Mouse (Mus musculus) lung, embryonic 14.5 days (tissue): ENCODE data around the gene F13b. TPM values are rescaled to one million over a fixed set of nuclear protein-coding genes. Genes with fewer than 3 reads are reported as not detected.

ENCODE experiments used
- ATAC-seq: fragments of 200-750 bp; cut with Nextera tagmentation; 2 replicates; pipeline ENCODE4 v1.8.0; 2017; ENCODE audit warnings: mild to moderate bottlenecking, moderate TSS enrichment, moderate library complexity; ENCODE audit not compliant: insufficient read depth
- DNase-seq: peaks from one replicate; pipeline ENCODE4 v3.0.0-alpha.2; 2015
- H3K27ac ChIP-seq: fragments of 300-500 bp; sonication (generic); 2 replicates; pipeline ENCODE4 v1.5.1; 2014; ENCODE audit warnings: low read depth, mild to moderate bottlenecking, moderate library complexity
- H3K27me3 ChIP-seq: fragments of 300-500 bp; sonication (generic); 2 replicates; pipeline ENCODE4 v1.6.1; 2014; ENCODE audit warnings: low read length, control low read depth; ENCODE audit not compliant: insufficient read depth
- H3K36me3 ChIP-seq: fragments of 300-500 bp; sonication (generic); 2 replicates; pipeline ENCODE4 v1.6.1; 2014; ENCODE audit warnings: control low read depth; ENCODE audit not compliant: insufficient read depth
- H3K4me1 ChIP-seq: fragments of 300-500 bp; sonication (generic); 2 replicates; pipeline ENCODE4 v1.6.1; 2014; ENCODE audit warnings: antibody characterized with exemption, control low read depth; ENCODE audit not compliant: insufficient read depth
- H3K4me2 ChIP-seq: fragments of 300-500 bp; sonication (generic); 2 replicates; pipeline ENCODE4 v1.6.1; 2014; ENCODE audit warnings: mild to moderate bottlenecking
- H3K4me3 ChIP-seq: fragments of 300-500 bp; sonication (generic); 2 replicates; pipeline ENCODE4 v1.5.1; 2014; ENCODE audit warnings: low read depth, low read length
- H3K9ac ChIP-seq: fragments of 300-500 bp; sonication (generic); 2 replicates; pipeline ENCODE4 v1.6.1; 2014
- H3K9me3 ChIP-seq: fragments of 300-500 bp; sonication (generic); 2 replicates; pipeline ENCODE4 v1.6.1; 2016; ENCODE audit warnings: low read depth, low read length, control low read depth
- CTCF ChIP-seq: IDR thresholded peaks from 2 replicates; pipeline ENCODE4 v1.5.1; 2016; ENCODE audit warnings: antibody characterized with exemption, low read depth
- WGBS: fragments of 180-500 bp; shearing (Covaris S2); extraction: QIAGEN DNeasy Blood & Tissue Kit; methylation state at CpG from one replicate; pipeline ENCODE4 v1.1.7; 2014; 5-methylcytosine and 5-hydroxymethylcytosine counted together
- polyA plus RNA-seq: library from polyadenylated mRNA; unstranded; fragments of >200 nt; fragmentation: Nextera tagmentation; extraction: Ambion mirVana; gene quantifications from 2 replicates; pipeline ENCODE4 v1.2.1, GENCODE M21; 2014

Gene F13b
- polyA plus RNA-seq, 1 experiment from 2014 or later: not detected

DNA sequence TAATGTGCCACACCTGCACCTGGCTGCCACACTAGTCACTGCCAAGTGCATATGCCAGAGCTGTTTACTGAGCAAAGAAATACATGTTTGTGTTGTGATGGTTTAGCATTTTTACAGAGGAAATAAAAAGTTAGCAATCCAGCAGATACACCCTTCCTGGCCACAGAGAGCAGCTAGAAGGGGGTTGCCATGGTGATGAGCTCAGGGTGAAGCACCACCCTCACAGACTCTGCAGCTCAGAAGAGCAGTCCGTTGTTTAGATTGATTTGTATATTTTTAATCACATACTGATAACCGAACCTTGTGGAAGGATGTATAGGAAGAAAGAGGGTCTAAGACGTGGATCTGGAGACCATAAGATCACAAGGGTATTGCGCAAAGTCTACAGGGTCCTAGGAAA, 20.4 kb upstream of the F13b start:
- Histone ChIP-seq H3K9ac (no peak overlapping the region), H3K4me3 (no peak overlapping the region), H3K27me3 (no peaks in the 10 kb centered on the region), H3K27ac (no peak overlapping the region), H3K4me2 (no peak overlapping the region), H3K9me3 (no peaks in the 10 kb centered on the region), H3K4me1 (no peaks in the 10 kb centered on the region), H3K36me3 (peaks cover 72% of the 10 kb centered on the region)
- WGBS: 63% methylated on average over 4 of the region's 4 CpGs
- DNase-seq (no peak), ATAC-seq (no peak)
- no peak for TF ChIP-seq CTCF

GRCm38 (mm10) chr1:139494630-139495029, 6.9 kb upstream of the F13b start:
- no peaks in the 10 kb centered on the region for H3K9me3 ChIP-seq
- no peak overlapping the region for H3K9ac ChIP-seq
- H3K4me2 ChIP-seq: no peak overlapping the region
- no peak for TF ChIP-seq CTCF
- H3K36me3 ChIP-seq: peaks cover 45% of the 10 kb centered on the region
- ATAC-seq: no peak
- DNase-seq: no peak
- WGBS: 89% methylated on average over 3 of the region's 3 CpGs
- no peaks in the 10 kb centered on the region for H3K27me3 ChIP-seq
- H3K27ac ChIP-seq: no peak overlapping the region
- H3K4me1 ChIP-seq: no peaks in the 10 kb centered on the region
- H3K4me3 ChIP-seq: no peak overlapping the region

DNA sequence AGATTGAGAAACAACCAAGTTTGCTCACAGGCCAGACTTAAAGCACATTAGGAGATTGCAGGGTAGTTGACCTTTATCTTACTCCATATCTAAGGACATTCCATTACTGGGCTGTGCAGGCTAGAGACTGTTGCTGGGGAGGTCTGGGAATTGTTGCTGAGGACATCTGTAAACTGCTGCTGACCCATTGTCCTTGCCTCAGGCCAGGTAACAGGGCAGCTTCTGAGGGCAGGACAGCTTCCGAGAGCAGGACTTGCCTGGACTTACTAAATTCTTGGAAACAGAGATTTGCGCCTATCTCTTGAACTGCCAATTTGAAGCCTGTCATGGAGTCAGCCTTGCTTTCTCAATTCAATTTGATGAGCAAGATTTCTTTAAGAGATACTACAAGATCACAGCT, 6.1 kb upstream of the F13b start:
- Histone ChIP-seq H3K4me3 (no peak overlapping the region), H3K9ac (no peak overlapping the region), H3K4me2 (no peak overlapping the region), H3K36me3 (peaks cover 38% of the 10 kb centered on the region), H3K27me3 (no peaks in the 10 kb centered on the region), H3K4me1 (no peaks in the 10 kb centered on the region), H3K9me3 (no peaks in the 10 kb centered on the region), H3K27ac (no peak overlapping the region)
- TF ChIP-seq CTCF: no peak
- 85% methylated on average over 2 of the region's 2 CpGs for WGBS
- DNase-seq (no peak), ATAC-seq (no peak)

DNA sequence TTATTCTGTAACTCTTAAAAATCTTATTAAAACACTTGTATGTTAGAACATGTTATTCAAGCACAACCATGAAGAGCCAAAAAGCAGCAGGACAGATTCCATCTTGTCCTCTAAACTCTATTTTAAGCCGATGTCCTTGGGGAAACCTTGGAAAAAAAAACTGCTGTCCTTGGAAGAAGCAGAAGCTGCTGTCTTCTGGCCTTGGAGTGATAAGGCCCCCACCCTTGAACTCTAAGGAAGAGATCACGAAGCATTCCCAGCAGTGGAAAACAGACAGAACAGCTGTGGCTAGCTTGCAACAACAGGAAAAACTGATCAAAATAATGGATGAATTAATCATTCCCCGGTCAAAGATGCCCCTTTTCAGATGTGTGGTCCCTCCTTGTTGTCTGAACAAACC, 5.3 kb upstream of the F13b start:
- H3K9ac ChIP-seq: no peak overlapping the region
- no peak overlapping the region for H3K27ac ChIP-seq
- H3K4me2 ChIP-seq: no peak overlapping the region
- ATAC-seq (no peak), DNase-seq (no peak)
- no peaks in the 10 kb centered on the region for H3K9me3 ChIP-seq
- peaks cover 31% of the 10 kb centered on the region for H3K36me3 ChIP-seq
- H3K27me3 ChIP-seq: no peaks in the 10 kb centered on the region
- H3K4me3 ChIP-seq: no peak overlapping the region
- no peaks in the 10 kb centered on the region for H3K4me1 ChIP-seq
- WGBS: 71% methylated on average over 3 of the region's 3 CpGs
- no peak for TF ChIP-seq CTCF

- TF ChIP-seq CTCF: no peak
- H3K27ac ChIP-seq: no peak overlapping the region
- H3K36me3 ChIP-seq: peaks cover 7% of the 10 kb centered on the region; the same call in 1 of the 2 replicates
- no peak overlapping the region for H3K4me3 ChIP-seq
- H3K9ac ChIP-seq: no peak overlapping the region
- ATAC-seq: no peak
- H3K4me2 ChIP-seq: no peak overlapping the region
- no peaks in the 10 kb centered on the region for H3K9me3 ChIP-seq
- H3K27me3 ChIP-seq: no peaks in the 10 kb centered on the region
- H3K4me1 ChIP-seq: no peaks in the 10 kb centered on the region
- DNase-seq: no peak
Observed at GRCm38 (mm10) chr1:139499751-139500150, 1.8 kb upstream of the F13b start.

GRCm38 (mm10) chr1:139514556-139514955, 13.1 kb downstream of the F13b start:
- H3K27ac ChIP-seq: no peak overlapping the region
- ATAC-seq (no peak), DNase-seq (no peak)
- H3K4me3 ChIP-seq: no peak overlapping the region
- no peaks in the 10 kb centered on the region for H3K4me1 ChIP-seq
- no peaks in the 10 kb centered on the region for H3K36me3 ChIP-seq
- no peak for TF ChIP-seq CTCF
- H3K9ac ChIP-seq: no peak overlapping the region
- WGBS: 80% methylated on average over 12 of the region's 12 CpGs
- no peaks in the 10 kb centered on the region for H3K9me3 ChIP-seq
- H3K27me3 ChIP-seq: no peaks in the 10 kb centered on the region
- no peak overlapping the region for H3K4me2 ChIP-seq

DNA sequence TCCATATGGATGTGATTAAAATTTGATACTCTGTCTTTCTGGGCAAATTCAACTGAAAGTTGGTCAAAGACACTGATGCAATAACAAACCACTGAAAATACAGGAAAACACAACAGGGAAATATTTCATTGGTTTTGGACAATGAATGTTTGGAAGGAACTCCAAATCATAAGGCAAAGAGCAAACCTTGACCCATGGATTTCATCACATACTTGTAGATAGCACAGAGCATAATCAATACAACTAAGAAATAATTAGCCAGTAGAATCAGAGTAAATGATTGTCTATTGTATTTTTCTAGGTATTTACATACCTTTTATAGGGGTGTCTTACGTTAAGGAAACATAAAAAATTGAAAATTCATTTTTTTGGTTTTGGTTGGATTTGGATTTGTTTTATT, 47.0 kb downstream of the F13b start:
- Histone ChIP-seq H3K9me3 (no peaks in the 10 kb centered on the region), H3K9ac (no peak overlapping the region), H3K36me3 (no peaks in the 10 kb centered on the region), H3K4me1 (no peaks in the 10 kb centered on the region), H3K4me2 (no peak overlapping the region), H3K27me3 (no peaks in the 10 kb centered on the region), H3K27ac (no peak overlapping the region), H3K4me3 (no peak overlapping the region)
- ATAC-seq (no peak), DNase-seq (no peak)
- no peak for TF ChIP-seq CTCF
- WGBS: 80% methylated on average over 1 of the region's 1 CpGs

- ATAC-seq: no peak
- DNase-seq: no peak
- Histone ChIP-seq H3K4me2 (no peak overlapping the region), H3K27ac (no peak overlapping the region), H3K27me3 (no peaks in the 10 kb centered on the region), H3K9ac (no peak overlapping the region), H3K36me3 (no peaks in the 10 kb centered on the region), H3K9me3 (no peaks in the 10 kb centered on the region), H3K4me1 (no peaks in the 10 kb centered on the region), H3K4me3 (no peak overlapping the region)
- TF ChIP-seq CTCF: no peak
- whole genome bisulfite sequencing: 72% methylated on average over 1 of the region's 1 CpGs
Observed at GRCm38 (mm10) chr1:139551311-139551710, 49.8 kb downstream of the F13b start.
